Mouse (Mus musculus) midbrain, postnatal 0 days (tissue): ENCODE results near the gene Iglon5. TPM values are rescaled to one million over a fixed set of nuclear protein-coding genes. Genes with fewer than 3 reads are reported as not detected.

Experiments
- ATAC-seq: fragments of 200-750 bp; cut with Nextera tagmentation; 2 replicates; pipeline ENCODE4 v1.8.0; 2017; ENCODE audit warnings: moderate number of reproducible peaks, mild to moderate bottlenecking, moderate TSS enrichment, moderate library complexity; ENCODE audit not compliant: low FRiP score
- DNase-seq: peaks from one replicate; pipeline ENCODE4 v3.0.0-alpha.2; 2015; ENCODE audit warnings: low spot score
- H3K27ac ChIP-seq: fragments of 300-500 bp; sonication (generic); 2 replicates; pipeline ENCODE4 v1.5.1; 2014; ENCODE audit warnings: low read depth, mild to moderate bottlenecking, low read length, mixed read lengths
- H3K27me3 ChIP-seq: fragments of 300-500 bp; sonication (generic); 2 replicates; pipeline ENCODE4 v1.6.1; 2014; ENCODE audit warnings: low read length, control low read depth, mixed read lengths; ENCODE audit not compliant: insufficient read depth
- H3K36me3 ChIP-seq: fragments of 300-500 bp; sonication (generic); 2 replicates; pipeline ENCODE4 v1.6.1; 2014; ENCODE audit warnings: low read length, control low read depth, mixed read lengths; ENCODE audit not compliant: insufficient read depth
- H3K4me1 ChIP-seq: fragments of 300-500 bp; sonication (generic); 2 replicates; pipeline ENCODE4 v1.6.1; 2014; ENCODE audit warnings: mild to moderate bottlenecking, control low read depth, antibody characterized with exemption, low read length, mixed read lengths; ENCODE audit not compliant: insufficient read depth
- H3K4me2 ChIP-seq: fragments of 300-500 bp; sonication (generic); 2 replicates; pipeline ENCODE4 v1.6.1; 2014; ENCODE audit warnings: low read depth, mild to moderate bottlenecking, low read length, mixed read lengths; ENCODE audit not compliant: poor library complexity, severe bottlenecking
- H3K4me3 ChIP-seq: fragments of 300-500 bp; sonication (generic); 2 replicates; pipeline ENCODE4 v1.5.1; 2014; ENCODE audit warnings: low read depth, mild to moderate bottlenecking, low read length, moderate library complexity
- H3K9ac ChIP-seq: fragments of 300-500 bp; sonication (generic); replicated peaks from 2 replicates; pipeline ENCODE4 v1.6.1; 2014; ENCODE audit warnings: mild to moderate bottlenecking, low read length, moderate library complexity, mixed read lengths; ENCODE audit not compliant: poor library complexity, severe bottlenecking
- H3K9me3 ChIP-seq: fragments of 300-500 bp; sonication (generic); 2 replicates; pipeline ENCODE4 v1.6.1; 2016; ENCODE audit warnings: low read length, control low read depth
- CTCF ChIP-seq: IDR thresholded peaks from 2 replicates; pipeline ENCODE4 v1.5.1; 2016; ENCODE audit warnings: antibody characterized with exemption, mild to moderate bottlenecking
- WGBS: fragments of 180-500 bp; shearing (Covaris S2); extraction: QIAGEN DNeasy Blood & Tissue Kit; methylation state at CpG from one replicate; pipeline ENCODE4 v1.1.7; 2014; 5-methylcytosine and 5-hydroxymethylcytosine counted together
- polyA plus RNA-seq: library from polyadenylated mRNA; unstranded; fragments of >200 nt; fragmentation: Nextera tagmentation; extraction: Ambion mirVana; gene quantifications from 2 replicates; pipeline ENCODE4 v1.2.1, GENCODE M21; 2015
- total RNA-seq: library from RNA; depleted of rRNA; stranded (reverse); fragments of >200 nt; gene quantifications from 2 replicates; pipeline ENCODE4 v1.2.3, GENCODE M21; 2014

Iglon5 gene
- total and polyA plus RNA-seq, 2 experiments from 2014 or later: 7.8 to 72.4 TPM

- no peak for ATAC-seq
- WGBS: 61% methylated on average over 4 of the region's 4 CpGs
These were observed 27.0 kb downstream of the Iglon5 start, which contains the start of gene Vsig10l for GRCm38 (mm10) chr7:43462851-43463250. Gene Vsig10l (plus strand): TSS chr7:43463151.

DNA sequence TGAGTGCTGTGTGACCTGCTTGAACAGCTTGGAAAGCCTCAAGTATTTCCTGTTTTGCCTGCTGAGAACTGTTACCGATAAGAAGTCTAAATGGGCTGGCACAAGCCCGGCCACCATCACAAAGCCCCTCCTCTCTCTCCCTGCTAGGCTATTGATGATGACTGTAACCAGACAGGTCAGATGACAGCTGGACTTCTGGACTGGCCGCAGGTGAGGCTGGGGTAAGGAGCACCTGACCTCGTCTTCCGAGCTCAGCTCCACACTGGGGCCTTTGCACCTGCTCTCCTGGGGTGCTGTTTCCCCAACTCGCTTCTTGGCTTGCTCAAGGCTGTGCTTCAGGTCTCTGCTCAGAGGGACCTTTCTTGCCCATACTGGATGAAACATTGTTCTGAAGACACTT lies 35.5 kb downstream of the Iglon5 start:
- no peak for ATAC-seq
- no peak for TF ChIP-seq CTCF
- no peak overlapping the region for H3K4me2 ChIP-seq
- H3K9me3 ChIP-seq: no peaks in the 10 kb centered on the region
- H3K9ac ChIP-seq: no peak overlapping the region
- H3K36me3 ChIP-seq: peaks cover 15% of the 10 kb centered on the region
- whole genome bisulfite sequencing: 93% methylated on average over 6 of the region's 6 CpGs
- no peaks in the 10 kb centered on the region for H3K4me1 ChIP-seq
- no peak overlapping the region for H3K27ac ChIP-seq
- no peaks in the 10 kb centered on the region for H3K27me3 ChIP-seq
- H3K4me3 ChIP-seq: no peak overlapping the region
- DNase-seq: no peak

More at GRCm38 (mm10) chr7:43462851-43463250, 27.0 kb downstream of the Iglon5 start, which contains the start of gene Vsig10l:
- Histone ChIP-seq H3K4me1 (no peaks in the 10 kb centered on the region), H3K36me3 (no peaks in the 10 kb centered on the region), H3K27me3 (no peaks in the 10 kb centered on the region), H3K9me3 (no peaks in the 10 kb centered on the region), H3K4me3 (no peak within 1 kb of the TSS), H3K27ac (no peak within 1 kb of the TSS), H3K4me2 (no peak within 1 kb of the TSS), H3K9ac (no peak within 1 kb of the TSS)
- no peak for DNase-seq
- TF ChIP-seq CTCF: no peak

GRCm38 (mm10) chr7:43453599-43454355 lies 36.1 kb downstream of the Iglon5 start:
- Histone ChIP-seq H3K27me3 (no peaks in the 10 kb centered on the region), H3K36me3 (peaks cover 15% of the 10 kb centered on the region), H3K4me1 (no peaks in the 10 kb centered on the region), H3K27ac (no peak overlapping the region), H3K4me3 (no peak overlapping the region), H3K4me2 (no peak overlapping the region), H3K9ac (no peak overlapping the region), H3K9me3 (no peaks in the 10 kb centered on the region)
- no peak for TF ChIP-seq CTCF
- WGBS: 92% methylated on average over 14 of the region's 14 CpGs
- DNase-seq (no peak), ATAC-seq (no peak)

DNA sequence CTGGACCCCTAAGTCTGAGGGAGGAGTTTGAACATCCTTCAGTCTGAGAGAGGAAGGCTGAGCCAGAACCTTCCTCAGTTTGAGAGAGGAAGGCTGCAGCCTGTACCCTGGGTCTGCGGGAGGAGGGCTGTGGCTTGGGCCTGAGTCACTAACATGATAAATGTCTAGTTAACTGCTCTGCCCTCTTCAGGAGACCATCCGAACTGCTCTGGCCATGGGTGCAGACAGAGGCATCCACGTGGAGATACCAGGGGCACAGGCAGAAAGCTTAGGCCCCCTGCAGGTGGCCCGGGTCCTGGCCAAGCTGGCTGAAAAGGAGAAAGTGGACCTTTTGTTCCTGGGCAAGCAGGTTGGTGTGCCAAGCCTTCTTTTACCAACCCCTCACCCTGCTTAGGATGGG lies 37.3 kb downstream of the Iglon5 start:
- no peak overlapping the region for H3K27ac ChIP-seq
- H3K9ac ChIP-seq: no peak overlapping the region
- peaks cover 15% of the 10 kb centered on the region for H3K36me3 ChIP-seq
- no peaks in the 10 kb centered on the region for H3K27me3 ChIP-seq
- H3K4me3 ChIP-seq: no peak overlapping the region
- no peak overlapping the region for H3K4me2 ChIP-seq
- H3K9me3 ChIP-seq: no peaks in the 10 kb centered on the region
- ATAC-seq: no peak
- no peaks in the 10 kb centered on the region for H3K4me1 ChIP-seq
- WGBS: 49% methylated on average over 4 of the region's 4 CpGs
- TF ChIP-seq CTCF: no peak
- DNase-seq: no peak

DNA sequence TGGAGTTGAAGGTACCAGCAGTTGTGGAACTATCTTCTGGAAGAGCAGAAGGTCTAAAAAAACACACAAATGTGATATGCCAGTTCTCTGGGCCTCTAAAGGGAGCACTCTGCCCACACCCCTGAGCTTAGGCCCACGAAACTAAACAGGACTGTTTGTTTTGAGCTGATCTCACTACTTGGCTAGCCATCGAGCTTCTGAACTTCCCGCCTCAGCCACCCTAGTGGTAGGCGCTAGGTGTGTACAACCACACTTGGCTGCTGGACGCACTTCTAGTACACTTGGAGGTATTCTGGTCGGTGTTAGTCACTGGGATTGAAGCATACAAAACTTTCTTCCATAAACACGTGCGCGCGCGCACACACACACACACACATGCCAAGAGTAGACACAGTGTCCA lies 38.1 kb downstream of the Iglon5 start:
- Histone ChIP-seq H3K4me2 (no peak overlapping the region), H3K4me1 (no peaks in the 10 kb centered on the region), H3K4me3 (no peak overlapping the region), H3K27me3 (no peaks in the 10 kb centered on the region), H3K27ac (no peak overlapping the region), H3K9ac (no peak overlapping the region), H3K36me3 (peaks cover 10% of the 10 kb centered on the region), H3K9me3 (no peaks in the 10 kb centered on the region)
- no peak for TF ChIP-seq CTCF
- 98% methylated on average over 11 of the region's 11 CpGs for WGBS
- DNase-seq (no peak), ATAC-seq (no peak)

GRCm38 (mm10) chr7:43449811-43450210 lies 40.1 kb downstream of the Iglon5 start:
- no peak for ATAC-seq
- no peak overlapping the region for H3K4me2 ChIP-seq
- H3K27ac ChIP-seq: no peak overlapping the region
- peaks cover 3% of the 10 kb centered on the region; the same call in 1 of the 2 replicates for H3K4me1 ChIP-seq
- H3K9me3 ChIP-seq: no peaks in the 10 kb centered on the region
- no peaks in the 10 kb centered on the region for H3K27me3 ChIP-seq
- H3K4me3 ChIP-seq: no peak overlapping the region
- 98% methylated on average over 2 of the region's 2 CpGs for WGBS
- no peak for TF ChIP-seq CTCF
- no peak for DNase-seq
- no peak overlapping the region for H3K9ac ChIP-seq
- peaks cover 5% of the 10 kb centered on the region; the same call in 1 of the 2 replicates for H3K36me3 ChIP-seq
